Mouse (Mus musculus) frontal cortex, adult (tissue): ENCODE measurements around the gene Xpo4.
"Not testable (repeated sequence)": the region's sequence is repeated elsewhere in the genome, so short reads cannot be mapped to it uniquely, and the experiment has no call there.

Experiments
- ATAC-seq: cut with Nextera tagmentation; 2 replicates; pipeline ENCODE4 v1.9.2; 2017; ENCODE audit warnings: mild to moderate bottlenecking, moderate library complexity, mixed read lengths; ENCODE audit not compliant: low TSS enrichment

The Xpo4 gene

GRCm38 (mm10) chr14:57664822-57665627, at the start of gene Xpo4:
Xpo4 (minus strand) TSS chr14:57665430.
- peak; percentile 97 for ATAC-seq

DNA sequence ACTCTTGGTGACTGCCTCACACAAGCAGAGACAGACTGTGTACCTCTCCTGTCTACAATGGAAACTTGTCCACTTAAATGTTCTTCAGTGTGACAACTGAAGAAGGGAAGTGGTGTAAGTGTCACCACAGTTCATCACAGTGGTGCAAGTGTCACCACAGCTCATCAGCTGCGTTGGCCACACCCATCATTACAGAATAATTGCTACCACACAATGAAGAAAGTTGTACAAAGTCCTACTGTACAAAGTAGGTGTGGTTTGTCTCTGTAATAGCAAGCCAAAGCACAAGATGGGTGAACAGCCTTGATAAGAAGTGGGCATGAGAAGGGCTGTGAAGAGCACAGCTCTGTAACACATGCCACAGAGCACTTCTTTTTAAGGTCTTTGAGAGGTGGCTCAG, 47.7 kb upstream of the Xpo4 start:
- no peak for ATAC-seq

- no peak for ATAC-seq
These were observed 45.8 kb upstream of the Xpo4 start for GRCm38 (mm10) chr14:57711059-57711458.

DNA sequence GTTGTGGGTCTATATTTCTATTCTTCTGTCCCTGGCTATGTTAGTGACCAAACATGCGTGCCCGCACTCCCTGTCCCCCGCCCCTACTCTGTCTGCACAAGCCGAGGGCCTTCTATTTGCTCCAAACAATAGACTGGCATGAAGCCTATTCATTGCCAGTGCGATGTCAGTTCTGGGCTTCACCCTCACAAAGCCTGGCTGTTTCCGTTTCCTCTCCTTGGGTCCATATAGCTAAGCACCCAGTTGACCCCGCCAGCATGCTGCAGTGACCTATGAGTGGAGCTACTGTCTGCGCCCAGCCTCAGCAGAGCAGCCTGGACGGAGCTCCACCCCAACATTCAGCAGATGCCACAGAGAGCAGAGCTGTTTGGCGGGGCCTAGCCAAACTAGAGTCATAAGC, 43.9 kb upstream of the Xpo4 start:
- ATAC-seq = no peak

- ATAC-seq = no peak
These were observed 43.4 kb upstream of the Xpo4 start for GRCm38 (mm10) chr14:57708580-57708979.

- peak; percentile 62 for ATAC-seq
These were observed 42.1 kb upstream of the Xpo4 start for GRCm38 (mm10) chr14:57707100-57707893.

- peak; percentile 91 for ATAC-seq
These were observed 41.5 kb upstream of the Xpo4 start for GRCm38 (mm10) chr14:57706760-57707099.

DNA sequence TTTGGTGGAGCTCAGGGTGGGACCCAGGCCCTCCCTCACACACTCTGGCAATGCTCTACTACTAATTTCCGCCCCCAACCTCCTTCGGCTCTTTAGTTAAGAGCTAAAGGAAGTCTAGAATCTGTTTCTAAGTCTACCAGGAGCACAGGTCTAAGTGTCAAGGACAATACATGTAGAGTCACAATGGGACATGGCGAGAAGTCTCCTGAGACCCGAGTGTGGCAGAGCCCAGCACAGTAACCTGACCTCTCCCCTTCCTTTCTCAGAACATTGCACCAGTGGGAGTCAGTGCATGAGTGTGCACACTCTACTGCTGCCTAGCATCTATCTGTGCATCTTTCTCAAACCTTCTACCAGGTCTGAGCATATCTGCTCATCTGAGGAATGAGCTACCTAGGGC, 40.5 kb upstream of the Xpo4 start:
- ATAC-seq = no peak

DNA sequence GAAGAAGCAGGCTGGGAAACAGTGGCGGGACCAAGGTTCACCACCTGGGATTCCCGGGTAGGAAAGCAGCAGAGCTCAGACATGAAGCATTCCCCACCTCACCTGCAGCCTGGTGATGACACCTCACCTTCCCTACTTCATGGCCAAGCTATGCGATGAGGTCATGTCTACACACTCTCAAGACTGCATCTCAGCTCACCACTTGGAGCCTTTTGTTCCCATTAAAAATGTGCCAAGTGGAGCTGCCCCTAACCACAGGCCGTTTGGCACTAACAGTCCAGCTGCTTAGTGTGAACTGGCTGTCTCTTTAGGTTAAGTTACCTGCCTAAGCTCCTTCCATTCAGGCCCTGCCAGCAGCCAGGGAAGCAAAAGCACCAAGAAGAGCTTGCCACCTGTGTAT, 39.8 kb upstream of the Xpo4 start:
- no peak for ATAC-seq

DNA sequence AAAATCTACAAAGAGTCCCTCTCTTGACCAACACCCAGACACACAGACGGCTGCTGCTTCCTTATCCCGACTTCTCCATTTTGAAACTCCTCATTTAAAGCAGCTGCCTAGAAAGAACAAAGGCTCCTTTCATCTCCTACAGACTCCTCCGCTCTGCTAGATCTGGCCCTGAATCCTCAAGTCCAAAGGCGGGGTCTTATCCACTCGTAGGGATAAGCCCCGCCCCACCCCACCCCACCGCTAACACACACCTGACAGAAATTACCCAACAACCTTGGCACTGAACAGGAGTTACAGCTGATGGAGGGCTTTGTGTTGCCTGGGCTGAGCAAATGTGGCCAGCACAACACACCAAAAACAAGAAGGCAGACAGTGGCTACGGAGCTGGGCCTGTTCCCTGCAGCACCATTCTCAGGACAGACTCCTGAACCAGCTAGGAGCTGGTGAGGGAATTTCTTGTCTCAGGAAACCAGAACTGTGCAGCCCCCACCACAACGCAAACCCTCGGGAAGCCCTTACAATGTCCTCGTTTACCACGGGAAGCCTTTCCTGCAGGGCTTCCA, 36.8 kb upstream of the Xpo4 start:
- ATAC-seq = 0 out of 2 replicates have a peak, but pooled peaks have one; percentile 20

DNA sequence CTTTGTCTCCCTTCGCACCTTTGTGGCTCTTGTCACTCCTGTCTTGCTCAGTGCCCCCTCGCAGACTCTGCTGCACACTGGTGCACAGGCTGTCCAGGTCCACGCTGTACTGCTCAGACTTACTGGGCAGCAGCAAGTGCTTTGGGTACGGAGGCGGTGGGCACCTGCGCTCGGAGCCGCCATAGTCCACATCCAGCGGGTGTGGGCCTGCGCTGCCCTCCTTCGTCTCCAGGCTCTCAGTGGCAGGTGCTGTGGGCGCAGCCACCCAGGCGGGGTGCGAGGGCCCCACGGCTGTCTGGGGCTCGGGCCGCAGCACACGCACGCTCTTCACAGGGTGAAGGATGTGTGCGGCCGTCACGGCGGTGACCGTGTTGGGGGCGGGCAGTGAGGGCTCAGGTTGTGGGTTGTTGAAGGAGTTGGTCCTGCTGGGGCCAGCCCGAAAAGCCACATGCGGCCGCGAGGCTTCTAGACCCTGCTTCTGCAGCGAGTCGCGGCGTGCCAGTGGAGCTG, 34.3 kb upstream of the Xpo4 start:
- no peak for ATAC-seq

DNA sequence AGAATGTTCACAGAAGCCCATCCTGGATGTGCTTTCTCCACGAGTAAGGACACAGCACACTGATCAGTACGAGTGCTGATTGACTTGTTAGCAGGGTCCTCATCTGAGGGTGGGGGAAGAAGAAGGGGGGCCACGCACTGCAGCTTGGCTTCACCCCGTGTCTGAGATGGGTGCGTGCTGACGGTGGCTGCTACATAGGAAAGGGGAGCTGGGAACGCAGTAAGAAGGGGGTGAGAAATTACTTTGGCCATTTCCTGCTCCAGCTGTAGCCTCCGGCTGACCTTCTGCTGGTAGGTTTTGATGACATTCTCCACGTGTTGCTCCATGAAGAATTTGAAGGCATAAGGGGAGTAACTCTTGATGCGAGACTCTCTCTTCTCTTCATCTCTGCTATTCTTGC, 33.8 kb upstream of the Xpo4 start:
- no peak for ATAC-seq

- ATAC-seq = no peak
These were observed 30.8 kb upstream of the Xpo4 start for GRCm38 (mm10) chr14:57696066-57696465.

- ATAC-seq = no peak
These were observed 30.3 kb upstream of the Xpo4 start for GRCm38 (mm10) chr14:57695550-57695949.

DNA sequence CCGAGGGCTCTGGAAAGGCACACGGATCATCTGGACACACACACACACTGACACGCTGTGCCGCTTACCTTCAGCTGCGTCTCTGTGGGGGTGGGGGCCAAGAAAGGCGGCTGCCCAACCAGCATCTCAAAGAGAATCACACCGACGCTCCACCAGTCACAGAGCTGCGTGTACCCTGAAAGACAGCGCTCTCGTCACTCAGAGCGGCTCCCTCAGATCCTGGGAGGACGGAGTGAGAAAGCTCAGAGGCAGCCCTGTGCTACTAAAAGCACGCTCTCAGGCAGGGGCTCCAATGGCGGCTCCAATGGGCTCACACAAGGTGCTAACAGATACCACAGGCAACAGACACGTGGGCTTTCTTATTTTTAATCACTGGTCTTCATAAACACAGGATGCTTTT, 29.0 kb upstream of the Xpo4 start:
- no peak for ATAC-seq

GRCm38 (mm10) chr14:57692517-57693130, 27.4 kb upstream of the Xpo4 start:
- no peak for ATAC-seq

- ATAC-seq = no peak
These were observed 26.1 kb upstream of the Xpo4 start for GRCm38 (mm10) chr14:57691316-57691715.

- no peak for ATAC-seq
These were observed 25.5 kb upstream of the Xpo4 start for GRCm38 (mm10) chr14:57690681-57691080.

DNA sequence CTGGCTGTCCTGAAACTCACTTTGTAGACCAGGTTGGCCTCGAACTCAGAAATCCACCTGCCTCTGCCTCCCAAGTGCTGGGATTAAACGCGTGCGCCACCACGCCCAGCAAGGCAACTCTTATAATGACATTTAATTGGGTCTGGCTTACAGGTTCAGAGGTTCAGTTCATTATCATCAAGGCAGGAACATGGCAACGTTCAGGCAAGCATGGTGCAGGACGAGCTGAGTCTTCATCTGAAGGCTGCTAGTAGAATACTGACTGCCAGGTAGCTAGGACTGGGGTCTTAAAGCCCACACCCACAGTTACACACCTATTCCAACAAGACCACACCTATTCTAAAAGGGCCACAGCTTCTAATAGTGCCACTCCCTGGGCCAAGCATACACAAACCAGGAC, 22.8 kb upstream of the Xpo4 start:
- ATAC-seq = not testable (repeated sequence)

DNA sequence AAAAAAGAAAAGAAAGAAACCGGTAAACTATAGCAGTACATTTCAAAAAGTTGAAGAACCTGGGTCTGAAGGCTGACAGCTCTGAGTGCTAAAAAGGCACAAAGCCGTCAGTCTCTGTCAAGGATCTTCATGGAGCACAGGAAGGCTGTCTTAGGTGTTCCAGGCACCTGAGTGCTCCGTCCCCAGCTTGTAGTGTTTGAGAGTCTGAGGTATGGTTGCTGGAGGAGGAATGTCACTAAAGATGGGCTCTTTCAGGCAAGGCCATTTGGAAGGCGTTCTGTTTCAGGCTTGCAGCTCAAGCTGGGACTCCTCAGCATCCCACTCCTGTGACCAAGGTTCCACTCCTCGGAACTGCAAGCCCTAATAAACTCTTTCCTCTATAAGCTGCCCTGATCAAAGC, 22.2 kb upstream of the Xpo4 start:
- no peak for ATAC-seq

DNA sequence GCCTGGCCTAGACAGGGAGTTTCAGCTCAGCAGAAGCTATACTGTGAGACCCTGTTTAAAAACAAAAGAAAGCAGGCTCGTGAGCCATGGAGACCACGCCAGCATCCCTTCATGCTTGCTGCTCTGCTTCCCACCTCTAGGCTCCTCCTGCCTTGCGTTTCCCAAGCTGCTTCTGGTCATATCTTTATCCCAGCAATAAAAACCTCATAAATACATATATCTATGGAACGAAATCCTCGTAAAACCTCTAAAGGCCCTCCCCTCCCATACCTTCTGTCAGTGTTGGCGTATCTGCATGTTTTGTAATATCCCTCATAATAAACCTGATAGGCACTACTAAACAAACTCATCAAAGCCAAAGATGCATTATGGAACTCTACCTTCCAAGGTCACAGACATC, 21.4 kb upstream of the Xpo4 start:
- ATAC-seq = no peak

DNA sequence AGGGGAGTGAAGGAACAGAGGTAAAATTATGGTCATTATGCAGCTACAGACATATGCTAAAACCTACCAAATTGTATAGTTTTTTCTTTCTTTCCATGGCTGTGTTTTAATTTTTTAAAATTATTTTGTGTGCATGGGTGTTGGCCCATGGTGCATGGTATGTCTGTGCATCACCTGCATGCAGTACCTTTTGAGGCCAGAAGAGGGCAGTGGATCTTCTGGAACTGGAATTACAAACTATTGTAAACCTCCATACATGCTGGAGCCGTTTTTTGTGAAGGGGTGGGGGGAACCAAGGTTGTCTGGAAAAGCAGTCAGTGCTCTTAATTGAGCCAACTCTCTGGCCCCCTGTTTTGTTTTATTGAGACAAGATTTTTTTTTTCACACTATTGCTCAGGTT, 19.3 kb upstream of the Xpo4 start:
- ATAC-seq = no peak
